Mouse (Mus musculus) MEL (cell line): ENCODE results near the gene Olfr1337. TPM values are rescaled to one million over a fixed set of nuclear protein-coding genes. Genes with fewer than 3 reads are reported as not detected.

Source experiments
- DNase-seq: peaks from one replicate; pipeline ENCODE4 v3.0.0; 2011; ENCODE audit warnings: low read depth, low spot score
- H3K27ac ChIP-seq: 2 replicates; pipeline ENCODE4 v1.5.1; 2012; ENCODE audit warnings: low read depth, mild to moderate bottlenecking, control low read depth, low read length, moderate library complexity; ENCODE audit not compliant: control insufficient read depth
- H3K27me3 ChIP-seq, 2 experiments: fragments of 150-350 bp in 1 of 2; sonication (generic) in 1 of 2; 2 replicates each; pipeline ENCODE4 v1.6.1; 2012; ENCODE audit warnings: low read length in 2 of 2, mild to moderate bottlenecking in 2 of 2, improper control_type of control experiment in 1 of 2, moderate library complexity in 1 of 2; ENCODE audit not compliant: insufficient read depth in 2 of 2, control insufficient read depth in 1 of 2
- H3K36me3 ChIP-seq, 2 experiments: 2 replicates each; pipeline ENCODE4 v1.6.1; 2012 to 2014; ENCODE audit warnings: low read length in 2 of 2, improper control_type of control experiment in 1 of 2, inconsistent platforms in 1 of 2, mild to moderate bottlenecking in 1 of 2; ENCODE audit not compliant: insufficient read depth in 2 of 2, control insufficient read depth in 1 of 2
- H3K4me1 ChIP-seq, 2 experiments: fragments of 150-350 bp in 1 of 2; sonication (generic) in 1 of 2; 2 replicates each; pipeline ENCODE4 v1.6.1; 2012; ENCODE audit warnings: low read length in 2 of 2, improper control_type of control experiment in 1 of 2, mild to moderate bottlenecking in 1 of 2; ENCODE audit not compliant: insufficient read depth in 2 of 2, control insufficient read depth in 1 of 2
- H3K4me3 ChIP-seq, 2 experiments: fragments of 150-350 bp in 1 of 2; sonication (generic) in 1 of 2; 2 replicates each; pipeline ENCODE4 v1.5.1; 2012; ENCODE audit warnings: low read depth in 2 of 2, low read length in 2 of 2, mild to moderate bottlenecking in 2 of 2, moderate library complexity in 2 of 2, control low read depth in 1 of 2, improper control_type of control experiment in 1 of 2; ENCODE audit not compliant: control insufficient read depth in 1 of 2, insufficient read depth in 1 of 2
- H3K79me2 ChIP-seq: 2 replicates; pipeline ENCODE4 v1.6.1; 2012; ENCODE audit warnings: mild to moderate bottlenecking, low read length, moderate library complexity; ENCODE audit not compliant: control insufficient read depth, poor library complexity, insufficient read depth
- H3K9ac ChIP-seq: 2 replicates; pipeline ENCODE4 v1.6.1; 2012; ENCODE audit warnings: low read depth, mild to moderate bottlenecking, control low read depth, low read length, moderate library complexity; ENCODE audit not compliant: control insufficient read depth, poor library complexity, severe bottlenecking
- H3K9me3 ChIP-seq: fragments of 150-350 bp; sonication (generic); replicated peaks from 2 replicates; pipeline ENCODE4 v1.6.1; 2012; ENCODE audit warnings: mild to moderate bottlenecking, low read length, improper control_type of control experiment, moderate library complexity; ENCODE audit not compliant: insufficient read depth
- BHLHE40 ChIP-seq: IDR thresholded peaks from 2 replicates; pipeline ENCODE4 v1.6.1; 2012; ENCODE audit warnings: low read depth, mild to moderate bottlenecking, inconsistent platforms, low read length, improper control_type of control experiment, borderline replicate concordance
- CHD1 ChIP-seq: IDR thresholded peaks from 2 replicates; pipeline ENCODE4 v1.6.1; 2012; ENCODE audit warnings: low read depth, mild to moderate bottlenecking, inconsistent platforms, low read length, improper control_type of control experiment
- CHD2 ChIP-seq: IDR thresholded peaks from 2 replicates; pipeline ENCODE4 v1.6.1; 2011; ENCODE audit warnings: low read length, improper control_type of control experiment
- E2F4 ChIP-seq: IDR thresholded peaks from 2 replicates; pipeline ENCODE4 v1.6.1; 2011; ENCODE audit warnings: low read depth, low read length, improper control_type of control experiment, borderline replicate concordance
- EP300 ChIP-seq, 2 experiments: IDR thresholded peaks; 2 replicates each; pipeline ENCODE4 v1.6.1; 2011; ENCODE audit warnings: improper control_type of control experiment in 2 of 2, low read length in 2 of 2, low read depth in 1 of 2, mild to moderate bottlenecking in 1 of 2
- ETS1 ChIP-seq: IDR thresholded peaks from 2 replicates; pipeline ENCODE4 v1.6.1; 2012; ENCODE audit warnings: low read depth, mild to moderate bottlenecking, inconsistent platforms, low read length, improper control_type of control experiment, moderate library complexity
- KAT2A ChIP-seq: conservative IDR thresholded peaks from 2 replicates; pipeline ENCODE4 v1.6.1; 2012; ENCODE audit warnings: low read depth, low read length, improper control_type of control experiment, inconsistent platforms
- MEF2A ChIP-seq: IDR thresholded peaks from 2 replicates; pipeline ENCODE4 v1.6.1; 2014; ENCODE audit warnings: low read depth, mild to moderate bottlenecking, inconsistent platforms, low read length, improper control_type of control experiment; ENCODE audit not compliant: poor library complexity, insufficient replicate concordance, severe bottlenecking; ENCODE audit errors: extremely low read depth
- NELFE ChIP-seq: IDR thresholded peaks from 2 replicates; pipeline ENCODE4 v1.6.1; 2011; ENCODE audit warnings: low read depth, low read length, improper control_type of control experiment
- RCOR1 ChIP-seq: IDR thresholded peaks from 2 replicates; pipeline ENCODE4 v1.6.1; 2012; ENCODE audit warnings: low read depth, mild to moderate bottlenecking, inconsistent platforms, low read length, improper control_type of control experiment
- SIN3A ChIP-seq: IDR thresholded peaks from 2 replicates; pipeline ENCODE4 v1.6.1; 2012; ENCODE audit warnings: low read length, improper control_type of control experiment, inconsistent platforms
- SMC3 ChIP-seq: IDR thresholded peaks from 2 replicates; pipeline ENCODE4 v1.6.1; 2011; ENCODE audit warnings: low read depth, low read length, improper control_type of control experiment
- TAL1 ChIP-seq: IDR thresholded peaks from 2 replicates; pipeline ENCODE4 v1.6.1; 2012; ENCODE audit warnings: mild to moderate bottlenecking, inconsistent platforms, low read length, moderate library complexity, mixed read lengths
- TBP ChIP-seq: IDR thresholded peaks from 2 replicates; pipeline ENCODE4 v1.8.0; 2011; ENCODE audit warnings: low read depth, low read length, improper control_type of control experiment
- USF1 ChIP-seq: IDR thresholded peaks from 2 replicates; pipeline ENCODE4 v1.6.1; 2014; ENCODE audit warnings: low read depth, mild to moderate bottlenecking, inconsistent platforms, low read length, improper control_type of control experiment, moderate library complexity
- USF2 ChIP-seq, 2 experiments: IDR thresholded peaks; 2 replicates each; pipeline ENCODE4 v1.6.1; 2011 to 2012; ENCODE audit warnings: improper control_type of control experiment in 2 of 2, low read length in 2 of 2, borderline replicate concordance in 1 of 2, inconsistent platforms in 1 of 2, low read depth in 1 of 2, mild to moderate bottlenecking in 1 of 2; ENCODE audit not compliant: insufficient read depth in 1 of 2
- ZKSCAN1 ChIP-seq: IDR thresholded peaks from 2 replicates; pipeline ENCODE4 v1.6.1; 2012; ENCODE audit warnings: low read depth, mild to moderate bottlenecking, inconsistent platforms, low read length, improper control_type of control experiment, moderate library complexity
- ZNF384 ChIP-seq: IDR thresholded peaks from 2 replicates; pipeline ENCODE4 v1.6.1; 2012; ENCODE audit warnings: low read depth, mild to moderate bottlenecking, inconsistent platforms, low read length, improper control_type of control experiment
- polyA plus RNA-seq, 2 experiments: library from polyadenylated mRNA; stranded (reverse) in 1 of 2; unstranded in 1 of 2; fragments of >175 nt in 1 of 2; fragments of >200 nt in 1 of 2; gene quantifications; 2 replicates each; pipeline versions ENCODE4 v1.2.1 to v1.2.4; 2012; ENCODE audit warnings: low replicate concordance in 2 of 2, low read depth in 1 of 2; ENCODE audit not compliant: insufficient read length in 2 of 2, insufficient read depth in 1 of 2, missing spikeins in 1 of 2
- total RNA-seq: library from RNA; depleted of rRNA; stranded (reverse); fragments of 300-350 nt; gene quantifications from 2 replicates; pipeline ENCODE4 v1.2.3, GENCODE M21; 2012; rRNA removed

Gene Olfr1337
- total and polyA plus RNA-seq, 3 experiments: not detected

- Histone ChIP-seq H3K4me3 (no peak within 1 kb of the TSS), H3K9me3 (no peaks in the 10 kb centered on the region), H3K9ac (no peak within 1 kb of the TSS), H3K4me1 (no peaks in the 10 kb centered on the region), H3K27ac (no peak within 1 kb of the TSS), H3K79me2 (no peaks in the 10 kb centered on the region), H3K36me3 (no peaks in the 10 kb centered on the region), H3K27me3 (no peaks in the 10 kb centered on the region; a peak in 1 of 4 replicates)
- no peak for DNase-seq
- no peak for TF ChIP-seq KAT2A
- no peak for TF ChIP-seq USF1
- TF ChIP-seq BHLHE40: no peak
- no peak for TF ChIP-seq SMC3
- TF ChIP-seq USF2 (IDR thresholded peaks at IDR 0.05; ENCODE audit: borderline replicate concordance in 1 of 2, insufficient read depth in 1 of 2, low read depth in 1 of 2, low read length in 2 of 2): no peak
- no peak for TF ChIP-seq CHD2
- no peak for TF ChIP-seq ZNF384
- TF ChIP-seq TAL1: no peak
- TF ChIP-seq MEF2A: no peak
- no peak for TF ChIP-seq CHD1
- TF ChIP-seq EP300 (IDR thresholded peaks at IDR 0.05; ENCODE audit: low read depth in 1 of 2, low read length in 2 of 2): no peak
- TF ChIP-seq RCOR1: no peak
- no peak for TF ChIP-seq ZKSCAN1
- no peak for TF ChIP-seq NELFE
- TF ChIP-seq ETS1: no peak
- TF ChIP-seq TBP: no peak
- TF ChIP-seq SIN3A: no peak
- no peak for TF ChIP-seq E2F4
Observed at GRCm38 (mm10) chr4:118731875-118732274, 50.5 kb downstream of the Olfr1337 start, which contains the start of gene Olfr1339. TSS of gene Olfr1339 (plus strand) at chr4:118732175.

Other genes starting within 250 kb of the Olfr1337 start
- gene Tmem125, start 238.5 kb downstream of the Olfr1337 start, total RNA-seq: 1.5 and 1.8 TPM in 2 replicates
- gene Tmem125, start 238.5 kb downstream of the Olfr1337 start, polyA plus RNA-seq: 1 to 10 TPM in 1 of 2 experiments, not detected in 1; 3.2 TPM
- not detected in 2 replicates for gene Cfap57, start 161.8 kb downstream of the Olfr1337 start, total RNA-seq
- not detected for gene Cfap57, start 161.8 kb downstream of the Olfr1337 start, polyA plus RNA-seq
- 313 and 357 TPM in 2 replicates for gene Ebna1bp2, start 161.8 kb downstream of the Olfr1337 start, total RNA-seq
- gene Ebna1bp2, start 161.8 kb downstream of the Olfr1337 start, polyA plus RNA-seq: 100 to 1,000 TPM in 1 of 2 experiments, not detected in 1; 378 TPM
- gene Olfr62, start 123.6 kb downstream of the Olfr1337 start, total RNA-seq: not detected in 2 replicates
- not detected for gene Olfr62, start 123.6 kb downstream of the Olfr1337 start, polyA plus RNA-seq
- gene Olfr1342, start 89.8 kb downstream of the Olfr1337 start, total RNA-seq: not detected in 2 replicates
- not detected for gene Olfr1342, start 89.8 kb downstream of the Olfr1337 start, polyA plus RNA-seq
- gene Olfr1341, start 79.1 kb downstream of the Olfr1337 start, total RNA-seq: not detected in 2 replicates
- gene Olfr1341, start 79.1 kb downstream of the Olfr1337 start, polyA plus RNA-seq: not detected
- gene Olfr1340, start 62.4 kb downstream of the Olfr1337 start, total RNA-seq: not detected in 2 replicates
- not detected for gene Olfr1340, start 62.4 kb downstream of the Olfr1337 start, polyA plus RNA-seq
- not detected in 2 replicates for gene Olfr1339, start 50.4 kb downstream of the Olfr1337 start, total RNA-seq
- gene Olfr1339, start 50.4 kb downstream of the Olfr1337 start, polyA plus RNA-seq: not detected
- not detected in 2 replicates for gene Olfr1338, start 23.8 kb downstream of the Olfr1337 start, total RNA-seq
- not detected for gene Olfr1338, start 23.8 kb downstream of the Olfr1337 start, polyA plus RNA-seq
- not detected in 2 replicates for gene Olfr1335, start 27.4 kb upstream of the Olfr1337 start, total RNA-seq
- not detected for gene Olfr1335, start 27.4 kb upstream of the Olfr1337 start, polyA plus RNA-seq
- gene Olfr1333, start 53.7 kb upstream of the Olfr1337 start, total RNA-seq: not detected in 2 replicates
- not detected for gene Olfr1333, start 53.7 kb upstream of the Olfr1337 start, polyA plus RNA-seq
- not detected in 2 replicates for gene Olfr1331, start 82.1 kb upstream of the Olfr1337 start, total RNA-seq
- gene Olfr1331, start 82.1 kb upstream of the Olfr1337 start, polyA plus RNA-seq: not detected
- not detected in 2 replicates for gene Olfr1330, start 106.0 kb upstream of the Olfr1337 start, total RNA-seq
- not detected for gene Olfr1330, start 106.0 kb upstream of the Olfr1337 start, polyA plus RNA-seq
- gene Olfr1329, start 134.9 kb upstream of the Olfr1337 start, total RNA-seq: not detected in 2 replicates
- gene Olfr1329, start 134.9 kb upstream of the Olfr1337 start, polyA plus RNA-seq: not detected
- not detected in 2 replicates for gene Olfr1328, start 156.0 kb upstream of the Olfr1337 start, total RNA-seq
- gene Olfr1328, start 156.0 kb upstream of the Olfr1337 start, polyA plus RNA-seq: not detected
- gene Lao1, start 179.0 kb upstream of the Olfr1337 start, total RNA-seq: not detected in 2 replicates
- gene Lao1, start 179.0 kb upstream of the Olfr1337 start, polyA plus RNA-seq: not detected